Mouse (Mus musculus) spleen, adult 2 months (tissue): Measurements from ENCODE around the gene Zscan4-ps2. TPM values are rescaled to one million over a fixed set of nuclear protein-coding genes. Genes with fewer than 3 reads are reported as not detected.
"Not testable (repeated sequence)": the region's sequence is repeated elsewhere in the genome, so short reads cannot be mapped to it uniquely, and the experiment has no call there.

Experiments
- DNase-seq, 2 experiments: peaks; one replicate each; pipeline versions ENCODE4 v3.0.0 to v3.0.0-alpha.2; 2012 to 2021; ENCODE audit warnings: low spot score in 2 of 2, low read depth in 1 of 2
- H3K27ac ChIP-seq: fragments of 200-500 bp; 2 replicates; pipeline ENCODE4 v1.5.1; 2012; ENCODE audit warnings: low read length, inconsistent platforms; ENCODE audit not compliant: insufficient read depth
- H3K27me3 ChIP-seq: fragments of 200-500 bp; 2 replicates; pipeline ENCODE4 v1.6.1; 2012; ENCODE audit warnings: mild to moderate bottlenecking, moderate library complexity, low read length, inconsistent platforms; ENCODE audit not compliant: control insufficient read depth, insufficient read depth
- H3K36me3 ChIP-seq: fragments of 200-500 bp; 2 replicates; pipeline ENCODE4 v1.6.1; 2012; ENCODE audit warnings: mild to moderate bottlenecking, low read length, inconsistent platforms; ENCODE audit not compliant: control insufficient read depth, insufficient read depth
- H3K4me1 ChIP-seq: fragments of 200-500 bp; 2 replicates; pipeline ENCODE4 v1.6.1; 2011; ENCODE audit warnings: inconsistent platforms; ENCODE audit not compliant: control insufficient read depth, insufficient read depth, insufficient read length
- H3K4me3 ChIP-seq: fragments of 200-500 bp; 2 replicates; pipeline ENCODE4 v1.5.1; 2011; ENCODE audit warnings: mild to moderate bottlenecking, inconsistent platforms; ENCODE audit not compliant: insufficient read depth, insufficient read length; ENCODE audit errors: extremely low read depth
- WGBS: fragments of 180-500 bp; shearing (Covaris S2); methylation state at CpG from one replicate; pipeline ENCODE4 v1.1.7; 2018; 5-methylcytosine and 5-hydroxymethylcytosine counted together
- polyA plus RNA-seq: library from polyadenylated mRNA; depleted of rRNA; stranded (reverse); fragments of >200 nt; gene quantifications from 2 replicates; pipeline ENCODE4 v1.2.3, GENCODE M21; 2012; rRNA removed

Gene Zscan4-ps2
- polyA plus RNA-seq = not detected in 2 replicates

- not testable (repeated sequence) for H3K4me1 ChIP-seq, H3K36me3 ChIP-seq, H3K27ac ChIP-seq, H3K27me3 ChIP-seq, H3K4me3 ChIP-seq, DNase-seq
- WGBS = 90% methylated on average over 1 of the region's 1 CpGs
Measured at GRCm38 (mm10) chr7:11514010-11514409, at the start of gene Zscan4-ps2. Zscan4-ps2 (plus strand) TSS chr7:11514310.

Other genes starting within 250 kb of the Zscan4-ps2 start
- not detected in 2 replicates for gene Zscan4e, start 203.6 kb upstream of the Zscan4-ps2 start, polyA plus RNA-seq
- gene Zscan4f, start 116.4 kb upstream of the Zscan4-ps2 start, polyA plus RNA-seq = not detected in 2 replicates
- gene Zscan4-ps3, start 95.0 kb downstream of the Zscan4-ps2 start, polyA plus RNA-seq = not detected in 2 replicates
- gene Vmn1r72, start 165.8 kb downstream of the Zscan4-ps2 start, polyA plus RNA-seq = not detected in 2 replicates
- not detected in 2 replicates for gene Vmn1r73, start 216.0 kb downstream of the Zscan4-ps2 start, polyA plus RNA-seq